Comparison of ENCODE assay signal across 7 mouse cellular contexts in genomic region chr11:53590368-53590768, GRCm38 (mm10). TPM values are rescaled to one million over a fixed set of nuclear protein-coding genes. Genes with fewer than 3 reads are reported as not detected.
DNase-seq lines count a peak whose midpoint lies in the region; ATAC-seq lines count a peak whose summit lies in the region.

No protein-coding gene starts in this region.

- no peak overlapping the region for H3K9ac ChIP-seq in kidney, embryonic 16.5 days (replicated peaks; ENCODE audit: low read length)
- H3K9ac ChIP-seq in liver, embryonic 12.5 days, result peak overlapping the region; percentile 12; the same call in 1 of the 2 replicates

- peaks cover 17% of the 10 kb centered on the region for H3K36me3 ChIP-seq in kidney, embryonic 16.5 days (ENCODE audit: insufficient read depth, low read length)
- peaks cover 17% of the 10 kb centered on the region for H3K36me3 ChIP-seq in liver, embryonic 12.5 days

- no peaks in the 10 kb centered on the region for H3K9me3 ChIP-seq in kidney, embryonic 16.5 days (ENCODE audit: low read length)
- H3K9me3 ChIP-seq in liver, embryonic 12.5 days (replicated peaks), result no peaks in the 10 kb centered on the region

- no peak overlapping the region for H3K4me2 ChIP-seq in kidney, embryonic 16.5 days (replicated peaks; ENCODE audit: low read depth, low read length)
- peak overlapping the region; percentile 53 for H3K4me2 ChIP-seq in liver, embryonic 12.5 days

- DNase-seq in kidney, postnatal 10 days, result peak; percentile 52
- DNase-seq in ES-CJ7 (ENCODE audit: low read depth, low spot score), result peak; percentile 79
- peak; percentile 41 for DNase-seq in adrenal gland, postnatal 25 days
- DNase-seq in gastrocnemius, postnatal 10 days, result peak; percentile 40
- peak; percentile 45 for DNase-seq in retina, postnatal 1 day

- no peaks in the 10 kb centered on the region for H3K4me1 ChIP-seq in kidney, embryonic 16.5 days (ENCODE audit: insufficient read depth, low read length)
- H3K4me1 ChIP-seq in liver, embryonic 12.5 days, result no peaks in the 10 kb centered on the region

- no peak overlapping the region for H3K4me3 ChIP-seq in kidney, embryonic 16.5 days (ENCODE audit: low read length)
- peak overlapping the region; percentile 28 for H3K4me3 ChIP-seq in liver, embryonic 12.5 days

- WGBS in kidney, embryonic 16.5 days, result 52% methylated on average over 15 of the region's 15 CpGs
- WGBS in liver, embryonic 12.5 days (ENCODE audit: insufficient replicate concordance), result 25% methylated on average over 15 of the region's 15 CpGs

- ATAC-seq in kidney, embryonic 16.5 days (ENCODE audit: low FRiP score, low TSS enrichment), result no peak
- no peak for ATAC-seq in liver, embryonic 12.5 days

- no peak overlapping the region for H3K27ac ChIP-seq in kidney, embryonic 16.5 days (ENCODE audit: low read length)
- H3K27ac ChIP-seq in liver, embryonic 12.5 days, result no peak overlapping the region

- H3K27me3 ChIP-seq in kidney, embryonic 16.5 days (ENCODE audit: insufficient read depth, low read length), result no peaks in the 10 kb centered on the region
- H3K27me3 ChIP-seq in liver, embryonic 12.5 days (replicated peaks), result no peaks in the 10 kb centered on the region

RNA-seq across cellular contexts. Expression of gene Kif3a, which starts 23.2 kb away (rescaled TPM):
- 62.8 and 72.5 TPM in 2 replicates for polyA plus RNA-seq in kidney, embryonic 16.5 days (2015; fragmentation: Nextera tagmentation; extraction: Ambion mirVana)
- 27.0 and 31.9 TPM in 2 replicates for total RNA-seq in adrenal gland, postnatal 25 days (2021)
- 10 to 100 TPM in 1 of 2 experiments, 1 to 10 TPM in 1; 9.4 to 11.1 TPM for total RNA-seq in gastrocnemius, postnatal 10 days (2021)
- polyA plus RNA-seq in liver, embryonic 12.5 days (2016; fragmentation: Nextera tagmentation; extraction: Ambion mirVana), result 13.7 and 14.5 TPM in 2 replicates

RNA-seq across cellular contexts. Expression of gene Il4, which starts 28.1 kb away (rescaled TPM):
- 0.36 and 0.97 TPM in 2 replicates for polyA plus RNA-seq in kidney, embryonic 16.5 days (2015; fragmentation: Nextera tagmentation; extraction: Ambion mirVana)
- total RNA-seq in adrenal gland, postnatal 25 days (2021), result not detected in 2 replicates
- total RNA-seq in gastrocnemius, postnatal 10 days (2021), result not detected
- polyA plus RNA-seq in liver, embryonic 12.5 days (2016; fragmentation: Nextera tagmentation; extraction: Ambion mirVana), result 0.81 TPM in 2 replicates

RNA-seq across cellular contexts. Expression of gene Il13, which starts 44.1 kb away (rescaled TPM):
- polyA plus RNA-seq in kidney, embryonic 16.5 days (2015; fragmentation: Nextera tagmentation; extraction: Ambion mirVana), result not detected in 2 replicates
- not detected in 2 replicates for total RNA-seq in adrenal gland, postnatal 25 days (2021)
- total RNA-seq in gastrocnemius, postnatal 10 days (2021), result not detected
- polyA plus RNA-seq in liver, embryonic 12.5 days (2016; fragmentation: Nextera tagmentation; extraction: Ambion mirVana), result not detected in 2 replicates
